Mouse (Mus musculus) lung, postnatal 0 days (tissue): ENCODE measurements at regions not wholly inside any gene's neighbourhood (a gene's known extent, or its start where the extent isn't known, plus 50 kb on each side); places are given as distances from the start of the nearest gene placed in this dataset.

Source experiments
- ATAC-seq: fragments of 200-750 bp; cut with Nextera tagmentation; 2 replicates; pipeline ENCODE4 v1.8.0; 2017; ENCODE audit warnings: moderate library complexity
- DNase-seq: peaks from one replicate; pipeline ENCODE4 v3.0.0-alpha.2; 2016; ENCODE audit warnings: low spot score
- H3K27ac ChIP-seq: fragments of 300-500 bp; sonication (generic); 2 replicates; pipeline ENCODE4 v1.5.1; 2014; ENCODE audit warnings: antibody characterized with exemption, mild to moderate bottlenecking, low read length, mixed read lengths
- H3K27me3 ChIP-seq: fragments of 300-500 bp; sonication (generic); replicated peaks from 2 replicates; pipeline ENCODE4 v1.6.1; 2014; ENCODE audit warnings: low read length, mixed read lengths; ENCODE audit not compliant: insufficient read depth
- H3K36me3 ChIP-seq: fragments of 300-500 bp; sonication (generic); 2 replicates; pipeline ENCODE4 v1.6.1; 2014; ENCODE audit warnings: low read length, mixed read lengths; ENCODE audit not compliant: insufficient read depth
- H3K4me1 ChIP-seq: fragments of 300-500 bp; sonication (generic); 2 replicates; pipeline ENCODE4 v1.6.1; 2014; ENCODE audit warnings: antibody characterized with exemption, low read depth, low read length, mixed read lengths; ENCODE audit not compliant: insufficient read depth
- H3K4me2 ChIP-seq: fragments of 300-500 bp; sonication (generic); replicated peaks from 2 replicates; pipeline ENCODE4 v1.6.1; 2014; ENCODE audit warnings: low read depth, mild to moderate bottlenecking, low read length, moderate library complexity, mixed read lengths
- H3K4me3 ChIP-seq: fragments of 300-500 bp; sonication (generic); 2 replicates; pipeline ENCODE4 v1.5.1; 2014; ENCODE audit warnings: low read depth, low read length
- H3K9ac ChIP-seq: fragments of 300-500 bp; sonication (generic); replicated peaks from 2 replicates; pipeline ENCODE4 v1.6.1; 2014; ENCODE audit warnings: low read depth, mild to moderate bottlenecking
- H3K9me3 ChIP-seq: fragments of 300-500 bp; sonication (generic); 2 replicates; pipeline ENCODE4 v1.6.1; 2016; ENCODE audit warnings: low read length, mixed read lengths
- CTCF ChIP-seq: IDR thresholded peaks from 2 replicates; pipeline ENCODE4 v1.5.1; 2016; ENCODE audit warnings: antibody characterized with exemption, mild to moderate bottlenecking
- EP300 ChIP-seq: IDR thresholded peaks from 2 replicates; pipeline ENCODE4 v1.6.1; 2016; ENCODE audit warnings: antibody characterized with exemption, mild to moderate bottlenecking, control low read depth
- WGBS: fragments of 180-500 bp; shearing (Covaris S2); extraction: QIAGEN DNeasy Blood & Tissue Kit; methylation state at CpG from one replicate; pipeline ENCODE4 v1.1.7; 2014; 5-methylcytosine and 5-hydroxymethylcytosine counted together

GRCm38 (mm10) chr3:58024750-58025392 is 177.0 kb upstream of the Pfn2 start:
- ATAC-seq, result no peak
- no peak for DNase-seq
- Histone ChIP-seq H3K9me3 (no peaks in the 10 kb centered on the region), H3K9ac (no peak overlapping the region), H3K36me3 (no peaks in the 10 kb centered on the region), H3K27ac (no peak overlapping the region), H3K4me2 (no peak overlapping the region), H3K4me3 (no peak overlapping the region), H3K4me1 (no peaks in the 10 kb centered on the region), H3K27me3 (no peaks in the 10 kb centered on the region)
- TF ChIP-seq EP300, result no peak
- no peak for TF ChIP-seq CTCF
- WGBS, result 72% methylated on average over 3 of the region's 3 CpGs

GRCm38 (mm10) chr3:58049618-58050017 is 201.7 kb upstream of the Pfn2 start:
- Histone ChIP-seq H3K4me2 (no peak overlapping the region), H3K4me3 (no peak overlapping the region), H3K9ac (no peak overlapping the region), H3K9me3 (no peaks in the 10 kb centered on the region), H3K27me3 (no peaks in the 10 kb centered on the region), H3K36me3 (no peaks in the 10 kb centered on the region), H3K27ac (no peak overlapping the region), H3K4me1 (no peaks in the 10 kb centered on the region)
- TF ChIP-seq CTCF, result no peak
- TF ChIP-seq EP300, result no peak
- ATAC-seq, result no peak
- 90% methylated on average over 1 of the region's 1 CpGs for WGBS
- DNase-seq, result no peak

- DNase-seq, result no peak
- no peak for ATAC-seq
- Histone ChIP-seq H3K4me1 (no peaks in the 10 kb centered on the region; the same call in 1 of the 2 replicates), H3K36me3 (no peaks in the 10 kb centered on the region), H3K27ac (no peak overlapping the region), H3K9ac (no peak overlapping the region), H3K4me3 (no peak overlapping the region), H3K4me2 (no peak overlapping the region), H3K9me3 (no peaks in the 10 kb centered on the region), H3K27me3 (no peaks in the 10 kb centered on the region)
- 61% methylated on average over 7 of the region's 7 CpGs for WGBS
- TF ChIP-seq CTCF (no peak), EP300 (no peak)
These were observed 206.8 kb upstream of the Pfn2 start for GRCm38 (mm10) chr3:58054726-58055125.

GRCm38 (mm10) chr3:58055181-58055580 is 207.3 kb upstream of the Pfn2 start:
- no peak for ATAC-seq
- H3K36me3 ChIP-seq, result no peaks in the 10 kb centered on the region
- no peaks in the 10 kb centered on the region for H3K9me3 ChIP-seq
- H3K4me3 ChIP-seq, result no peak overlapping the region
- DNase-seq, result no peak
- H3K4me1 ChIP-seq, result no peaks in the 10 kb centered on the region; the same call in 1 of the 2 replicates
- H3K27me3 ChIP-seq, result no peaks in the 10 kb centered on the region
- H3K9ac ChIP-seq, result no peak overlapping the region
- no peak overlapping the region for H3K4me2 ChIP-seq
- 91% methylated on average over 4 of the region's 4 CpGs for WGBS
- TF ChIP-seq CTCF, result no peak
- no peak for TF ChIP-seq EP300
- no peak overlapping the region for H3K27ac ChIP-seq

GRCm38 (mm10) chr3:58056191-58057063 is 208.5 kb upstream of the Pfn2 start:
- H3K9me3 ChIP-seq, result no peaks in the 10 kb centered on the region
- H3K27ac ChIP-seq, result no peak overlapping the region
- H3K36me3 ChIP-seq, result no peaks in the 10 kb centered on the region
- H3K4me3 ChIP-seq, result no peak overlapping the region
- H3K9ac ChIP-seq, result no peak overlapping the region
- H3K27me3 ChIP-seq, result no peaks in the 10 kb centered on the region
- ATAC-seq, result peak; percentile 71
- peak; percentile 57 for DNase-seq
- no peak overlapping the region for H3K4me2 ChIP-seq
- WGBS, result 23% methylated on average over 9 of the region's 10 CpGs
- TF ChIP-seq CTCF (no peak), EP300 (0 out of 2 replicates have a peak, but pooled peaks have one; percentile 31)
- no peaks in the 10 kb centered on the region; the same call in 1 of the 2 replicates for H3K4me1 ChIP-seq

- Histone ChIP-seq H3K27me3 (no peaks in the 10 kb centered on the region), H3K9ac (no peak overlapping the region), H3K9me3 (no peaks in the 10 kb centered on the region), H3K36me3 (no peaks in the 10 kb centered on the region), H3K4me3 (no peak overlapping the region), H3K27ac (no peak overlapping the region), H3K4me2 (no peak overlapping the region), H3K4me1 (no peaks in the 10 kb centered on the region; the same call in 1 of the 2 replicates)
- 72% methylated on average over 2 of the region's 2 CpGs for WGBS
- TF ChIP-seq CTCF (no peak), EP300 (no peak)
- DNase-seq (no peak), ATAC-seq (no peak)
These were observed 209.2 kb upstream of the Pfn2 start for GRCm38 (mm10) chr3:58057064-58057396.
